Mouse (Mus musculus) lung, embryonic 14.5 days (tissue): Measurements from ENCODE around the gene Epor. TPM values are rescaled to one million over a fixed set of nuclear protein-coding genes. Genes with fewer than 3 reads are reported as not detected.

Experiments used
- ATAC-seq: fragments of 200-750 bp; cut with Nextera tagmentation; 2 replicates; pipeline ENCODE4 v1.8.0; 2017; ENCODE audit warnings: mild to moderate bottlenecking, moderate TSS enrichment, moderate library complexity; ENCODE audit not compliant: insufficient read depth
- DNase-seq: peaks from one replicate; pipeline ENCODE4 v3.0.0-alpha.2; 2015
- H3K27ac ChIP-seq: fragments of 300-500 bp; sonication (generic); 2 replicates; pipeline ENCODE4 v1.5.1; 2014; ENCODE audit warnings: low read depth, mild to moderate bottlenecking, moderate library complexity
- H3K27me3 ChIP-seq: fragments of 300-500 bp; sonication (generic); 2 replicates; pipeline ENCODE4 v1.6.1; 2014; ENCODE audit warnings: low read length, control low read depth; ENCODE audit not compliant: insufficient read depth
- H3K36me3 ChIP-seq: fragments of 300-500 bp; sonication (generic); 2 replicates; pipeline ENCODE4 v1.6.1; 2014; ENCODE audit warnings: control low read depth; ENCODE audit not compliant: insufficient read depth
- H3K4me1 ChIP-seq: fragments of 300-500 bp; sonication (generic); 2 replicates; pipeline ENCODE4 v1.6.1; 2014; ENCODE audit warnings: antibody characterized with exemption, control low read depth; ENCODE audit not compliant: insufficient read depth
- H3K4me2 ChIP-seq: fragments of 300-500 bp; sonication (generic); 2 replicates; pipeline ENCODE4 v1.6.1; 2014; ENCODE audit warnings: mild to moderate bottlenecking
- H3K4me3 ChIP-seq: fragments of 300-500 bp; sonication (generic); 2 replicates; pipeline ENCODE4 v1.5.1; 2014; ENCODE audit warnings: low read depth, low read length
- H3K9ac ChIP-seq: fragments of 300-500 bp; sonication (generic); 2 replicates; pipeline ENCODE4 v1.6.1; 2014
- H3K9me3 ChIP-seq: fragments of 300-500 bp; sonication (generic); 2 replicates; pipeline ENCODE4 v1.6.1; 2016; ENCODE audit warnings: low read depth, low read length, control low read depth
- CTCF ChIP-seq: IDR thresholded peaks from 2 replicates; pipeline ENCODE4 v1.5.1; 2016; ENCODE audit warnings: antibody characterized with exemption, low read depth
- WGBS: fragments of 180-500 bp; shearing (Covaris S2); extraction: QIAGEN DNeasy Blood & Tissue Kit; methylation state at CpG from one replicate; pipeline ENCODE4 v1.1.7; 2014; 5-methylcytosine and 5-hydroxymethylcytosine counted together
- polyA plus RNA-seq: library from polyadenylated mRNA; unstranded; fragments of >200 nt; fragmentation: Nextera tagmentation; extraction: Ambion mirVana; gene quantifications from 2 replicates; pipeline ENCODE4 v1.2.1, GENCODE M21; 2014

Gene Epor
- polyA plus RNA-seq, 1 experiment from 2014 or later, result 6.4 TPM

DNA sequence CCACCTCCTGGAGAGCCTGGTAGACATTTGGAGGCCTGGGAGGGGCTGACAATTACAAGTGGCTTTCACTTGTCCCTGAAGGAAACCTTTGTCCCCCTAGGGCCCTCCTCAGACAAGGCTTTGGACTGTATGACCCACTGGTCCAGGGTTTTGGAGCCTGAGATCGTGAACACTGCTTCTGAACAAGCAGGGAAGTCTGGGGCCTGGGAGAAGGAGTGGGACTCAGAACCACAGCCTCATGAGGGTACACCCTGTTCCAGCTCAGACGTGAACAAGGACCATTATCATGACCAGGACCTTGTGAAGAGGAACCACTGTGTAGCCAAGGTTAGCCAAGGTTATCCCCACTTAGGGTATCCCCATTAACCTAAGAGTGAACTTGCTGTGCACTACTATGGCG is 34.1 kb downstream of the Epor start:
- Histone ChIP-seq H3K4me1 (peaks cover 8% of the 10 kb centered on the region; the same call in 1 of the 2 replicates), H3K36me3 (no peaks in the 10 kb centered on the region), H3K27me3 (no peaks in the 10 kb centered on the region), H3K4me2 (no peak overlapping the region), H3K27ac (no peak overlapping the region), H3K4me3 (no peak overlapping the region), H3K9ac (no peak overlapping the region), H3K9me3 (no peaks in the 10 kb centered on the region)
- no peak for TF ChIP-seq CTCF
- ATAC-seq (no peak), DNase-seq (no peak)
- 73% methylated on average over 3 of the region's 3 CpGs for WGBS

DNA sequence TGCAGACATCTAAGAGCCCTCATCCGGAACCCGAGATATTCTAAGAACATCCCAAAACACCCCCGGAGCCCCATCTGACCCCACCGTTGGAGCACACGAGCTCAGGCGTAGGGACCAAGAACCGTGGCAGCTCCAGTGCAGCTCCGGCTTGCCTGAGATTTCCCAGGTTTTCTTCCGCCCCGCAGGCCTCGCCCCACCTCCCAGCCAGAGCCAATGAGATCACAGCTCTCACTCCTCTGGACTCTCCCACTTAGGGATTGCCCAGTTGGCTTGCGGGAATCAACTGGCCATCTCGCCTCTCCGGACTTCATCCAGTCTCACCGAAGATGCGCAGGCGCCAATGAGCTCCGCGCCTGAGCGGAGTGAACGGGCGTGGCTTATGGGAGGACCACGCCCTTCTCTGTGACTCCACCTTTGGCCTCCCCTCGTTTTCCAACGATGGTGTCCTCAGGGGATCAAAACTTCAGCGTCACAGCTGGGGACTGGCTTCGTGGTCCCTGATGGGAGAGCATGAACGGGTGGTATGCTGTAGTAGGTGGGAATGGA is 36.0 kb downstream of the Epor start, which contains the start of the genes Ccdc159 and Tmem205:
Ccdc159 (plus strand) TSS at position 264 of the 546 bp plus-strand sequence.
Tmem205 (minus strand) TSS at position 349 of the 546 bp plus-strand sequence.
- H3K4me3 ChIP-seq, result peak within 1 kb of the TSS; percentile 44
- under 1% methylated on average over 28 of the region's 28 CpGs for WGBS
- peak within 1 kb of the TSS; percentile 66 for H3K4me2 ChIP-seq
- peak; percentile 97 for ATAC-seq
- DNase-seq, result peak; percentile 98
- H3K4me1 ChIP-seq, result peaks cover 10% of the 10 kb centered on the region; the same call in 1 of the 2 replicates
- peak within 1 kb of the TSS; percentile 58 for H3K9ac ChIP-seq
- H3K36me3 ChIP-seq, result no peaks in the 10 kb centered on the region
- no peaks in the 10 kb centered on the region for H3K27me3 ChIP-seq
- TF ChIP-seq CTCF, result no peak
- H3K27ac ChIP-seq, result peak within 1 kb of the TSS; percentile 55; the same call in 1 of the 2 replicates
- H3K9me3 ChIP-seq, result no peaks in the 10 kb centered on the region

DNA sequence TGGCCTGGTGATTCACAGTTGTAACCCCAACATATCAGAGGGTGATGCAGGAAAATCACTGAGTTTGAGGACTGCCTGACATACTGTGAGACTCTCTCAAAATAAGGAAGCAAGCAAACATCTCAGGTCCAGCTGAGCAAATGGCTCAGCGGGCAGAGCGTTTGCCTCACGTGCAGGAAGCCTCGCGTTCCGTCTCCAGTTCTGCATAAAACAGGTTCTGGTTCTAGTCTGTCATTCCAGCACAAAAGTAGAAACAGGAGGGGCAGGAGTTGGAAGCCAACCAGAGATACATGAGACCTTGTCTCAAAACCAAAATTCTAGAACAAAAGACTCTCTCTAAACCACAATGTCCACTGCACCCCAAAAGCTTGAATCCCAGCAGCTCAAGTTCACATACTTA is 36.5 kb downstream of the Epor start:
- WGBS, result 3% methylated on average over 6 of the region's 6 CpGs
- no peaks in the 10 kb centered on the region for H3K9me3 ChIP-seq
- TF ChIP-seq CTCF, result no peak
- H3K4me2 ChIP-seq, result peak overlapping the region; percentile 66
- peak overlapping the region; percentile 3; the same call in 1 of the 2 replicates for H3K27ac ChIP-seq
- H3K4me1 ChIP-seq, result peaks cover 10% of the 10 kb centered on the region; the same call in 1 of the 2 replicates
- DNase-seq (peak; percentile 45), ATAC-seq (no peak)
- peak overlapping the region; percentile 58 for H3K9ac ChIP-seq
- H3K4me3 ChIP-seq, result peak overlapping the region; percentile 44
- no peaks in the 10 kb centered on the region for H3K36me3 ChIP-seq
- H3K27me3 ChIP-seq, result no peaks in the 10 kb centered on the region

DNA sequence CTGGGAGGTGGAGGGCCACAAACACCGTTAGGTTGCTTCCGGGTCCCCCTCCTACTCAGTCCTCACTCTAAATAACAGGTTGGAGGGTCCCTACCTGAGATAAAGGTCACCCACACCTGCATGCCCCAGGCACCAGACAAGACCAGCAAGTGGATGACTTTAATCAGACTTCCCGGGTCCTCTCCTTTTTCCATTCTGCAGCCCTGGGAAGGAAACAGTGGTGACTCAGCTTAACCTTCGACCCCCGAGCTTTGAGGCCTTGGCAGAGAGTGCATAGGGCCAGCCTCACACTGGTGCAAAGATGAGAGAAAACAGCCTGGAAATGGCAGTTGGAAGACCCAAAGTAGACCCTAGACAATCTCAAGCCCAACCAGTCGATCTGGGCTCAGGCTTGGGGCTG is 37.2 kb downstream of the Epor start:
- H3K27ac ChIP-seq, result no peak overlapping the region
- TF ChIP-seq CTCF, result no peak
- H3K36me3 ChIP-seq, result no peaks in the 10 kb centered on the region
- no peaks in the 10 kb centered on the region for H3K27me3 ChIP-seq
- no peak for ATAC-seq
- H3K9ac ChIP-seq, result no peak overlapping the region; the same call in 1 of the 2 replicates
- no peaks in the 10 kb centered on the region for H3K9me3 ChIP-seq
- peaks cover 10% of the 10 kb centered on the region; the same call in 1 of the 2 replicates for H3K4me1 ChIP-seq
- peak overlapping the region; percentile 66 for H3K4me2 ChIP-seq
- 70% methylated on average over 6 of the region's 6 CpGs for WGBS
- DNase-seq, result peak; percentile 4
- H3K4me3 ChIP-seq, result peak overlapping the region; percentile 44; the same call in 1 of the 2 replicates

DNA sequence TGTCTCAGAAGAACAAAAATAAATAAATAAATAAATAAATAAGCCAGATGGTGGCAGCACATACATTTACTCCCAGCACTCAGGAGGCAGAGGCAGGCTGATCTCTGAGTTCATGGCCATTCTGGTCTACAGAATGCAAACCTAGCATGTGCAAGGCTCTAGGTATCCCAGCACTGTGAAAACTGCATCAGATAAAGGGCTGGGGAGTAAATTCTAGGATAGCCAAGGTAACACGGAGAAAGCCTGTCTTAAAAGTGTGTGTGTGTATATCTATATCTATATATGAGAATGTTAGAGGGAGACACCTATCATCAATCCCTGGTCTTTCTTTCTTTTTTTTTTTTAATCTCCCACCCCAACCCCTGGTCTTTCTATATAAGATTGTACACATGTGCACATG is 37.8 kb downstream of the Epor start:
- H3K4me3 ChIP-seq, result no peak overlapping the region
- H3K4me1 ChIP-seq, result peaks cover 10% of the 10 kb centered on the region; the same call in 1 of the 2 replicates
- no peak for DNase-seq
- WGBS, result 93% methylated on average over 1 of the region's 1 CpGs
- no peak overlapping the region for H3K9ac ChIP-seq
- no peaks in the 10 kb centered on the region for H3K36me3 ChIP-seq
- no peaks in the 10 kb centered on the region for H3K9me3 ChIP-seq
- H3K27ac ChIP-seq, result no peak overlapping the region
- H3K4me2 ChIP-seq, result no peak overlapping the region
- H3K27me3 ChIP-seq, result no peaks in the 10 kb centered on the region
- TF ChIP-seq CTCF, result no peak
- no peak for ATAC-seq

DNA sequence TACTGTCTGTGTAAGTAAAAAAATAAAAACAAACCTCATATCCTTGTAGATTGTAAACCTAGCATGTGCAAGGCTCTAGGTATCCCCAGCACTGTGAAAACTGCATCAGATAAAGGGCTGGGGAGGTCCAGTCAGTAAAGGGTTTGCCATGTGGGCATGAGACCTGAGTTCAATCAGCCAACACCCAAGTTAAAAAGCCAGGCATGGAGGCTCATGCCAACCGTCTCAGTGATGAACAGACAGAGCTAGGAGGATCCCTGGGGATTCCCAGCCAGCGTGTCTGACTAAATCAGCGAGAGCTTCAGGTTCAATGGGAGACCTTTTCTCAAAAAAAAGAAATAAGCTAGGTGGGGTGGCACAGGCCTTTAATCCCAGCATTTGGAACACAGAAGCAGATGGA is 38.3 kb downstream of the Epor start:
- H3K4me2 ChIP-seq, result no peak overlapping the region
- H3K4me1 ChIP-seq, result peaks cover 10% of the 10 kb centered on the region; the same call in 1 of the 2 replicates
- TF ChIP-seq CTCF, result no peak
- ATAC-seq, result no peak
- no peaks in the 10 kb centered on the region for H3K36me3 ChIP-seq
- DNase-seq, result no peak
- no peak overlapping the region for H3K4me3 ChIP-seq
- H3K9me3 ChIP-seq, result no peaks in the 10 kb centered on the region
- H3K27me3 ChIP-seq, result no peaks in the 10 kb centered on the region
- 85% methylated on average over 3 of the region's 3 CpGs for WGBS
- no peak overlapping the region for H3K27ac ChIP-seq
- H3K9ac ChIP-seq, result no peak overlapping the region

DNA sequence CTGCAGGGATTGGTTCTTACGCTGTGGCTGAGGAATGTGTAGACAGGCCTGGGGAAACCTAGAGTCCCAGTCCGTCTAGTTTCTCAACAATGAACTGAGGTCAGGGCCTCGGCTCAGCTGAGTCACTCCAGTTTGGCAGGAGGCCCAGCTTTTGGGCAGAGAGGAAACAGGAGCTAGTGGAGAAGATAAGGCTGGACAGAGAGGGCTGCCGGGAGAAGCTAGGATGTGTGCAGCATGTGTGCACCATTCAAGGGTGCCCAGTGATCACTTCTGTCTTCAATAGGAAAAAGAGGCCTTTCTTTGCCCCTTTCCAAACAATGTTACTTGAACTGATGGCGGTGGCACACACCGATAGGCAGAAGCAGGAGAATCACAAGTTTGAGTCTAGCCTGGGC is 39.2 kb downstream of the Epor start:
- 32% methylated on average over 6 of the region's 6 CpGs for WGBS
- no peaks in the 10 kb centered on the region for H3K27me3 ChIP-seq
- peak overlapping the region; percentile 43 for H3K27ac ChIP-seq
- H3K4me2 ChIP-seq, result no peak overlapping the region
- no peak overlapping the region for H3K9ac ChIP-seq
- 0 out of 2 replicates have a peak overlapping the region, but pooled peaks have one; percentile 1 for H3K4me3 ChIP-seq
- DNase-seq (peak; percentile 94), ATAC-seq (peak; percentile 77)
- H3K36me3 ChIP-seq, result no peaks in the 10 kb centered on the region
- TF ChIP-seq CTCF, result no peak
- peaks cover 10% of the 10 kb centered on the region; the same call in 1 of the 2 replicates for H3K4me1 ChIP-seq
- H3K9me3 ChIP-seq, result no peaks in the 10 kb centered on the region
